Mouse (Mus musculus): Measurements from ENCODE around the gene Olfr1022.

Olfr1022 gene

DNA sequence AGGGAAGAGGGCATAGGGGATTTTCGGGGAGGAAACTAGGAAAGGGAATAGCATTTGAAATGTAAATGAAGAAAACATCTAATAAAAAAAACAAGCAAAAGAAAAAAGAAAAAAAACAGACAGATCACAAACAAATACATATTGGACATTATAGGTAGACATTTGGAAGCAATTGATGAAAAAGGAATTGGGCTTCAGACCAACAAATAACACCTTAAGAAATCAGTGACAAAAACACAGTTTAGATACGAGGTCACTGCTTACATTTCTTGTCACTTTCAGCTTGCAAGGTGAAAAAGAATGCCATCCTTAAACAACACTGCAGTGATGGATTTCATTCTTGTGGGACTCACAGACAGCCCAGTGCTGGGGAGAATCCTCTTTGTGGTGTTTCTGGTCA is at the start of gene Olfr1022:
Olfr1022 (plus strand) TSS at position 301 of the 400 bp plus-strand sequence.
- in situ Hi-C loops (cut with MboI; ENCODE audit: low pct_unique_long_range_greater_than_20kb in 1 of 2, low sequenced_read_pairs in 2 of 2, unreplicated experiment in 1 of 2), result no loop called here

DNA sequence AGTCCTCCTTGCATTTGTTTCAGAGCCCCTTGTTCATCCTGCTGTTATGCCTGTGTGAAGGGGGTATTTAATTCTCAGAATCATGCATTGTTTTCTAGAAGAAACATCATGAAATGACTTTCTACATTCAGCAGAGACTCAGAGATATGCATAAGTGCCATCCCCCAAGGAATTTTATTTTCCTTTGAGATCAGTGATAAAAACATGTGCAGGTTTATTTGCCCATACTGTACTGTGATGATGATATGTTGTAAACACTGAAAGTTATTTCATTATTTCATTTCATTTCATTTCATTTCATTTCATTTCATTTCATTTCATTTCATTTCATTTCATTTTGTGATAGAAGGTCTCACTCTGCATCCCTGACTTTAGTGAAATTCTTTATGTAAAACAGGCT is 23.0 kb upstream of the Olfr1022 start, which contains the start of gene Olfr1019:
Olfr1019 (minus strand) TSS at position 101 of the 400 bp plus-strand sequence.
- in situ Hi-C loops (cut with MboI; ENCODE audit: low pct_unique_long_range_greater_than_20kb in 1 of 2, low sequenced_read_pairs in 2 of 2, unreplicated experiment in 1 of 2), result no loop called here

DNA sequence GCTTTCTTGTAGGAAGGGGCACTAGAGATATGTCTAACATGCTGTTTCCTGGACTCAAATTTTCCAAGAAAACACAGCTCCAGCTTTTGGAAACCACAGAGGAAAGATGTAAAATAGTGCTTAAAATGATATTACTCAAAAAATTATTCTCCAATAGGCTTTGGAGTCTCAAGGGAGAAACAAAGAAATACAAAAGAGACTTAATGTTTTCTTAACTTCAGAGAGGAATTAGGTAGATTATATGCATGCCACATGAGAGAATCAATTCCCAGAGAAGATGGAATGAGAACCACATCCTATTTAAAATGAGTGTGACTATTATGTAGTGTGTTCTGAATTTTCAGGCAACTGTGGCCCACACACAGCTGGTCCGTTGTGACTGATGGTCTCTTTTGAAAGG is 21.7 kb upstream of the Olfr1022 start, which contains the start of gene Olfr1020:
Olfr1020 (plus strand) TSS at position 301 of the 400 bp plus-strand sequence.
- in situ Hi-C loops (cut with MboI; ENCODE audit: low pct_unique_long_range_greater_than_20kb in 1 of 2, low sequenced_read_pairs in 2 of 2, unreplicated experiment in 1 of 2), result no loop called here

DNA sequence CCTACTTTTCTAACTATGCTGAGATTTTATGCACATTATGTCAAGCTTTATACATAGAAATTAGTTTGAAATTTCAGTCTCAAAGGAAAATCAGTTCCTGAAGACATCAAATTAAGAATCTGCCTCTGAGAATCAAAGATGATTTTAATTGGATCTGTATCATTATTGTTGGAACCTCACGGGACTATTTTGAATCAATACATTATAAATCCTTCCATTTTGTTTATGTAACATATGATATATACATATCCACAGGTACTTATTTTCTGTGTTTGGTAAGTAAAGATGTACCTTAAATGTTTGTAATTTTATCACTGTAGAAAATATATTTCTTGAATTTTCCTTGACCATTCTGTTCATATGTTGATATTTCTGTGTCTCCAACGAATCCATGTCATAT is 16.9 kb downstream of the Olfr1022 start, which contains the start of gene Olfr1023:
Olfr1023 (plus strand) TSS at position 301 of the 400 bp plus-strand sequence.
- in situ Hi-C loops (cut with MboI; ENCODE audit: low pct_unique_long_range_greater_than_20kb in 1 of 2, low sequenced_read_pairs in 2 of 2, unreplicated experiment in 1 of 2), result no loop called here

DNA sequence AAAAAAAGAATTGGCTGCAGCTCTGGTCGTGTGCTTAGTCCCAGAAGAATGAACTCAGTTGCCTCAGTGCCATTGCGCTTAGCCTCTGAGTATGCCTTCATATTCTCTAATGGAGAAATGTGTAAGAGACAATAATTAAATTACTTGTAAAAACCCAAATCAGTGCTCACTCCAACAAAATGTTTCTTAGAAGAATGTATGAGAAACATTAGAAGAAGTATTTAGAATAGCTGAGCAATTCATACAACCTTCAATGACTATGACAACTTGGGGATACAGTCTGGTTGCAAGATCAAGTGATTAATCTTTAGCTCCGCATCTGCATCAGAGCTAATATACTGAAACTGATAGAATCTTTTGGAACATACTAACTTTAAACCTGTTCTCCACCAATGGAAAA is 36.6 kb downstream of the Olfr1022 start, which contains the start of gene Olfr1024:
Olfr1024 (minus strand) TSS at position 101 of the 400 bp plus-strand sequence.
- in situ Hi-C loops (cut with MboI; ENCODE audit: low pct_unique_long_range_greater_than_20kb in 1 of 2, low sequenced_read_pairs in 2 of 2, unreplicated experiment in 1 of 2), result no loop called here

DNA sequence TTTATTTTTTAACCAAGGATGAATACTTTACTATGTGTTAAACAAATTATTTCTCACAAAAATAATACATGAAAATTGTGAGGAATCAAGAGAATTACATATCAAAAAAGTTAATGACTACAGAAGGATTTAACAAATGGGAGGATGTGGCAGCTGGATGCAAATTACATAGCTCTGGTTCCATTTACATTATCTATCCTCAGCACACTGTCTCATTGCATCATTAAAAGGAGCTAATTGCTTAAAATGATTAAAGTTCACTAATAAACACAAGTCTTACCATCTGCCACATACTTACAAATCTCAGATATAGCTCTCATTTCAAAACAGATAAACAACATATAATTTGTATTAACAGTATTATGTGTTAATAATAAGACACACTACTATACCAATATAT is 44.8 kb downstream of the Olfr1022 start:
- in situ Hi-C loops (cut with MboI; ENCODE audit: low pct_unique_long_range_greater_than_20kb in 1 of 2, low sequenced_read_pairs in 2 of 2, unreplicated experiment in 1 of 2), result no loop called here

DNA sequence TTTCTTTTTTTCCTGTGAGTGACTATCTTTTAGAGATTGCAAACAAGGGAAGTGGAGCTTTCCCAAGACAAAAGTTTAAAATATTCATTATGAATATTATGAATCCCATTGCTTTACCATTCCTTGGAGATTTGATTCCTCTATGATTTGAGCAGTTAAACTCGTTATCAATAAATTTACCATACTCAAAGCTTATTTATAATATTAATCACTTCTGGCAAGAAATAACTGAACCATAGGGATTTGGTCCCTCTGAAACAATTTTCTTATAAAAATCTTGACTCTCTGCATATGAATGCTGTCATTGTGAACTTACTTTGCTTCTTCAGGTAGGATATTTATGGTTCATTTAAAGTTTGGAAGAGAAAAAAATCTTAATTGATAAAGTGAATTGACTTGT is 46.5 kb downstream of the Olfr1022 start, which contains the start of gene Olfr1025-ps1:
Olfr1025-ps1 (plus strand) TSS at position 301 of the 400 bp plus-strand sequence.
- in situ Hi-C loops (cut with MboI; ENCODE audit: low pct_unique_long_range_greater_than_20kb in 1 of 2, low sequenced_read_pairs in 2 of 2, unreplicated experiment in 1 of 2), result no loop called here
